Mouse (Mus musculus): ENCODE results near the gene Dupd1.

DNA sequence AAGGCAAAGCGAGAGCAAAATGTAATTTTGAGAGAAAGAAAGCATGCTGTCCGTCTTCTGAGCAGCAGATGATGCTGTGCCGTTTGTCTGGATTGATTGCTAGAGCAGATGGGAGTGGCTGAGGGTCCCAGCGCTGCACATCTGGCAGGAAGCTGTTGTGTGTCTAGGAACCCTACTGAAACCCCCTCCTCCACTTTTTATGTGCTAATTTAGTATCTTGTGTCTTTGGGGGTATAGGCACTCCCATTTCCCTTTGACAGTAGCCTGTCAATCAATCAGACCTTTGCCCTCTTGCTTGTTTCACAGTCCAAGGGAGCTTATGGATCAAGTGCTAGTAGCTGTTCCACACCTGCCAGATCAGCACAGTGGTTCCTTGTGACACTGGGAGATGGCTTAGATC is 41.3 kb downstream of the Dupd1 start:
- no peak for TF ChIP-seq MYOD1 (IDR thresholded peaks at IDR 0.05; ENCODE audit: control insufficient read depth, insufficient read length, low read depth)
- TF ChIP-seq CTCF (IDR thresholded peaks at IDR 0.05; ENCODE audit: control insufficient read depth, insufficient read depth, insufficient read length): no peak
- no peak for TF ChIP-seq USF1 (IDR thresholded peaks at IDR 0.05; ENCODE audit: low read depth)

Measured in C2C12 (cell line).